Mouse (Mus musculus): ENCODE data around the gene Lyrm2. TPM values are rescaled to one million over a fixed set of nuclear protein-coding genes. Genes with fewer than 3 reads are reported as not detected.

The Lyrm2 gene
- polyA plus RNA-seq, 1 experiment from 2014 or later: 102 TPM

DNA sequence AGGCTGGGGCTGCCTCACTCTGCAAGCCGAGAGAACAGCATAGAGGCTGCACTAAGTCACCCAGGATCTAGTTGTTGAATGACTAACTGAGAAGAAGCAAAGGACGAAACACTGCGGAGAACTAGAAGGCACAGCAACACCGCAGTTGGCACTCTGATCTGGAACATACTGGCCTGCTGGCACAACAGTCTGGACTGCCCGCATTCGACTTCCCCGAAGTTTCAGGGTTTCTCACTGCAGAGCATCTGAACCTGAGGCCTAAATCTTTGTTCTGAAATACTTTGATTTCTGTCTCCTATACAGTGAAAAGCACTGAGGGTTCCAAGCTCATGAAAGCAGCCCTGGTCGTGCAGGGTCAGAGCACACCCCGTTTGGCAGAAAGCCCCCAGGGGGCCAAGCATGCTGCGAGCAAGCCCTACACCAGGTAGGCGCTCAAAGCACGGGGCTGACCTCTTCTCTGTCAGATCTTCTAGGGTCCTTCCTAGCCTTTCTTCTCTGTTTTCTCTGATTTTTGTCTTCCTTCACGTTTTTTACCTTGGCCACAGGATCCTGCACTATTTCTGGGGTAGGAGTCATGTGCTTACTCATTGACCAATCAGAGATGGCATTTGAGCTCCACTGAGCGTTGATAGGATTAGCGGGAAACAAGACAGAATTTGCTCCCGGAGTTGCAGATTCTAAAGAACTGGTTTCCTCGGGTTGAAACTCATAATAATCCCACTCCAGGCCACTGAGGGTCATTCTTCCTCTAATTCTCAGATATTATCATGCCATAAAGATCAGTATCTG, 33.6 kb downstream of the Lyrm2 start:
- Histone ChIP-seq H3K9me3 (ENCODE audit: control insufficient read depth, low read length) (no peaks in the 10 kb centered on the region), H3K4me3 (ENCODE audit: low read depth, low read length) (peak overlapping the region; percentile 16), H3K9ac (ENCODE audit: low read depth, low read length) (no peak overlapping the region), H3K27me3 (replicated peaks; ENCODE audit: control insufficient read depth, insufficient read depth, low read length) (no peaks in the 10 kb centered on the region), H3K4me2 (ENCODE audit: low read depth, low read length) (peak overlapping the region; percentile 45), H3K27ac (replicated peaks; ENCODE audit: low read depth, low read length) (no peak overlapping the region), H3K4me1 (ENCODE audit: control insufficient read depth, insufficient read depth, low read length) (no peaks in the 10 kb centered on the region), H3K36me3 (ENCODE audit: control insufficient read depth, insufficient read depth, low read length) (no peaks in the 10 kb centered on the region)
- DNase-seq (ENCODE audit: low spot score) (peak; percentile 50), ATAC-seq (ENCODE audit: low read depth) (peak; percentile 74; the same call in 1 of the 2 replicates)
- WGBS: 48% methylated on average over 17 of the region's 17 CpGs

DNA sequence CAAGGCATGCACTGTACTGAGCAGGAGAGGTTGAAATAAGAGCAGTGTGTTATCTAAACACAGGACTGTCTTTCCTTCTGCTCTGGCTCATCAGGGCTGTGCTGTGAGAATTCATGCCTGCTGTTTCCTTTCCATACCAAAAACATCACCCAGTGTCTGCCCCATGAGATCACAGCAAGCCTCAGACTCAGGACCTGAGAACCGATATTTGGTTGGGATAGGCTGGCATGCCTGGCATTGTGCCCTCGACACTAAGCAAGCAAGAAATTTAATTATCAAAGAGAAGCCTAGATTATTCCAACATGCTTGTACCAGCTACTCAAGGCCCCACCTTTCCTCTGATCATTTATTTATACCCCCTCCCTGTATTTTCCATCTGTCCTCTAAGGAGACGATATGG, 34.5 kb downstream of the Lyrm2 start:
- H3K9ac ChIP-seq (ENCODE audit: low read depth, low read length): no peak overlapping the region; the same call in 1 of the 2 replicates
- H3K4me3 ChIP-seq (ENCODE audit: low read depth, low read length): no peak overlapping the region
- ATAC-seq (ENCODE audit: low read depth): no peak
- H3K4me1 ChIP-seq (ENCODE audit: control insufficient read depth, insufficient read depth, low read length): no peaks in the 10 kb centered on the region
- no peaks in the 10 kb centered on the region for H3K36me3 ChIP-seq (ENCODE audit: control insufficient read depth, insufficient read depth, low read length)
- H3K9me3 ChIP-seq (ENCODE audit: control insufficient read depth, low read length): no peaks in the 10 kb centered on the region
- DNase-seq (ENCODE audit: low spot score): no peak
- H3K27ac ChIP-seq (replicated peaks; ENCODE audit: low read depth, low read length): no peak overlapping the region
- peak overlapping the region; percentile 45; the same call in 1 of the 2 replicates for H3K4me2 ChIP-seq (ENCODE audit: low read depth, low read length)
- no peaks in the 10 kb centered on the region for H3K27me3 ChIP-seq (replicated peaks; ENCODE audit: control insufficient read depth, insufficient read depth, low read length)
- 74% methylated on average over 3 of the region's 3 CpGs for WGBS

DNA sequence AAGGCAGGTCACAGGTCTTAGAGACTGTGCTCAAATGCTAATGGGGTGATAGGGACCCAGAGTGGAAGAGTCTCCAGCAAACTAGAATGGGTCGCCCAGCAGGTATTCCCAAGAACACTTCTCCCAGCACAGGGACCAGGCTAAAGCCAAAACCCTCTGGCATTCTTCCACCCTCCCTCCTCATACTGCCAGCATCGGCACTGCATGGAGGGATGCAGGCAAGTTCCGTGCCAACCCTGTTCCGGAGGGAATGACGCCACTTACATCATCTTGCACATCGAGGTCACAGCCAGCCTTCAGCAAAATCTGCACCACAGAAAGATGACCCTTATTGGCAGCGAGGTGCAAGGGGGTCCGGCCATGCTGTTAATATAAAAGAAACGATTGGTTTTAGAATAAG, 36.0 kb downstream of the Lyrm2 start:
- no peak overlapping the region for H3K4me2 ChIP-seq (ENCODE audit: low read depth, low read length)

DNA sequence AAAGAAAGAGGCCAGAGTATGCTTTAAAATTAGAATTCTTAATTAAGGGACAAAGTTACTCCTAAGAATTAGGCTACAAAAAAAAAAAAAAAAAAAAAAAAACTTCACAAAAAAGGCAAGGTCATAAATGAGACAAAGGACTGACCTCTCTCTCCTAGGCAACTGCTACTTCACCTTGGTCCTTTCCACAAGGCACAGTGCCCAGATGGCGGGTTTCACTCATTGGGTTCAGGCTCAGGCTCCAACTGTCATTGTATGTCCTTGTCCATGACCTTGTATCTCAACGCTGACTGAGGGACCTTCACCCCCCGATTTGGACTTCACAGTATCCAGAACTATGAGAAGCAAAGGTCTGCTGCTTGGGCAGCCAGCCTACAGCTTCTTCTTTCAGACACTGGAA, 38.3 kb downstream of the Lyrm2 start:
- ATAC-seq (ENCODE audit: low read depth) (no peak), DNase-seq (ENCODE audit: low spot score) (no peak)
- no peak overlapping the region for H3K9ac ChIP-seq (ENCODE audit: low read depth, low read length)
- H3K27me3 ChIP-seq (replicated peaks; ENCODE audit: control insufficient read depth, insufficient read depth, low read length): no peaks in the 10 kb centered on the region
- H3K36me3 ChIP-seq (ENCODE audit: control insufficient read depth, insufficient read depth, low read length): no peaks in the 10 kb centered on the region
- no peaks in the 10 kb centered on the region for H3K4me1 ChIP-seq (ENCODE audit: control insufficient read depth, insufficient read depth, low read length)
- no peaks in the 10 kb centered on the region for H3K9me3 ChIP-seq (ENCODE audit: control insufficient read depth, low read length)
- H3K4me2 ChIP-seq (ENCODE audit: low read depth, low read length): no peak overlapping the region
- no peak overlapping the region for H3K4me3 ChIP-seq (ENCODE audit: low read depth, low read length)
- WGBS: 95% methylated on average over 3 of the region's 3 CpGs
- no peak overlapping the region for H3K27ac ChIP-seq (replicated peaks; ENCODE audit: low read depth, low read length)

More for the DNA sequence above, 36.0 kb downstream of the Lyrm2 start:
- H3K9ac ChIP-seq (ENCODE audit: low read depth, low read length): no peak overlapping the region
- DNase-seq (ENCODE audit: low spot score) (no peak), ATAC-seq (ENCODE audit: low read depth) (no peak)
- no peaks in the 10 kb centered on the region for H3K27me3 ChIP-seq (replicated peaks; ENCODE audit: control insufficient read depth, insufficient read depth, low read length)
- WGBS: 91% methylated on average over 9 of the region's 9 CpGs
- H3K36me3 ChIP-seq (ENCODE audit: control insufficient read depth, insufficient read depth, low read length): no peaks in the 10 kb centered on the region
- no peaks in the 10 kb centered on the region for H3K9me3 ChIP-seq (ENCODE audit: control insufficient read depth, low read length)
- H3K4me1 ChIP-seq (ENCODE audit: control insufficient read depth, insufficient read depth, low read length): no peaks in the 10 kb centered on the region
- H3K27ac ChIP-seq (replicated peaks; ENCODE audit: low read depth, low read length): no peak overlapping the region
- no peak overlapping the region for H3K4me3 ChIP-seq (ENCODE audit: low read depth, low read length)

Other genes with a start within 250 kb of the Lyrm2 start
- gene Gja10, start 197.5 kb upstream of the Lyrm2 start, polyA plus RNA-seq (2014; fragmentation: Nextera tagmentation; extraction: Ambion mirVana): not detected in 2 replicates
- gene Casp8ap2, start 184.8 kb upstream of the Lyrm2 start, polyA plus RNA-seq (2014; fragmentation: Nextera tagmentation; extraction: Ambion mirVana): 49.3 and 56.1 TPM in 2 replicates
- gene Mdn1, start 143.1 kb upstream of the Lyrm2 start, polyA plus RNA-seq (2014; fragmentation: Nextera tagmentation; extraction: Ambion mirVana): 13.8 and 15.2 TPM in 2 replicates
- 11.0 and 11.2 TPM in 2 replicates for gene Ankrd6, start 150.6 kb downstream of the Lyrm2 start, polyA plus RNA-seq (2014; fragmentation: Nextera tagmentation; extraction: Ambion mirVana)
- 18.3 and 21.8 TPM in 2 replicates for gene Rragd, start 182.8 kb downstream of the Lyrm2 start, polyA plus RNA-seq (2014; fragmentation: Nextera tagmentation; extraction: Ambion mirVana)
- 45.1 and 54.7 TPM in 2 replicates for gene Ube2j1, start 231.2 kb downstream of the Lyrm2 start, polyA plus RNA-seq (2014; fragmentation: Nextera tagmentation; extraction: Ambion mirVana)

All from embryonic facial prominence, embryonic 14.5 days (tissue).